Mouse (Mus musculus) urinary bladder, adult 18-20 months (tissue): ENCODE measurements around the gene Scoc.
A peak's percentile ranks its signal among the peaks of the same experiment; 100 is the strongest.
"Not testable (repeated sequence)": the region's sequence is repeated elsewhere in the genome, so short reads cannot be mapped to it uniquely, and the experiment has no call there.

Experiments used
- DNase-seq, 2 experiments: peaks; one replicate each; pipeline ENCODE4 v3.0.0; 2022; ENCODE audit warnings: low spot score in 2 of 2, mixed read lengths in 2 of 2

The Scoc gene

DNA sequence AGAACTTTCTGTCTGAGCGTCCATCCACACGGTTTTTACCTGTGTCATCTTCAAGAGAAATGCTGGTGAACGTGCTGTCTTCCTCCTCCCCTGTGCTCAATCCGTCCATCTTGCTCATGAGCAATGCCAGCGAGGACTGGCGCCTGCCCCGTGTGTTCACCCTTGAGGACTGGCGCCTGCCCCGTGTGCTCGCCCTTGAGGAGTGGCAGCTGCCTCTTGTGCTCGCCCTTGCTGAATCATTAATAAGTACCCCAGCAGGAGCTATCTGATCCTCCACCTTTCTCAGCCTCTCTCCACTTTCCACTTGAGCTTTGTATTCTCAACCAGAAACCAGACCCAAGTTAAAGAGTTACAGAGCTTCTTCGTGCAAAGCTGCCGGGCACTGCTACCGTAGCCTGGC is at the start of gene Scoc:
TSS of gene Scoc (minus strand) at position 170 of the 400 bp plus-strand sequence.
- no peak for DNase-seq

DNA sequence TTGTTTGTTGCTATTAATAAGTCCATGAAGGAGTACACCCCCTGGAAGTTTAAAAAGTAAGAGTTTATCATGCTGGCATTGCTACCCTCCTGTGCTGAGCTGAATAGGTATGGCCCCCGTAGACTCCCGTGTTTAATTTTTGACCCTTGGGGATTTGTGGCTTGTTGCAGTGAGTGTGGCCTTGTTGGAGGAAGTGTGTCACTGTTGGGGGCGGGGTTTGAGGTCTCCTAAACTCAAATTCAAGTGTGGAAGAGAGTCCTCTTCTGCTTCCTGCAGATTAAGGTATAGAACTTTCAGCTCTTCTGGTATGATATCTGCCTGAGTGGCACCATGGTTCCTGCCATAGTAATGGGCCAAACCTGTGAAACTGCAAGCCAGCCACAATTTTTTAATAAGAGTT is 1.4 kb upstream of the Scoc start:
- DNase-seq, result no peak

DNA sequence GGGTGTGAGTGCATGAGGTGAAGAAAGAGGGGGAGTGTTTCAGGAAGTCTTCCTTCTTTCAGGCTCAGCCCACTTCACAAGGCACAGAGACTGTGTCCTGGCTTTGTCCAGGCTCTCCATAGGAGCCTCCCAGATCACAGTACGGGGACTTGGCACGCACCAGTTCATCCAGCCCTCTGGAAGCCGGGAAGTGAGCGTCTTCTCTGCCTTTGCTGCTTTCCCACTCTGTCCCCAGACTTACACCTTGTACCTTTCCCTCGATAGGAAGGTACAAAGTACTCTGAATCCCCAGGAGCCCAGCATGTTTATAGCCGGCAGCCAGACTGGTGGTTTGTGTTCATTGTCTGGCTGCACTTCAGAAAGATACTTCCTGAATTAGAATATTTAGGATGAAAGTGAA is 1.1 kb downstream of the Scoc start:
- DNase-seq, result no peak

DNA sequence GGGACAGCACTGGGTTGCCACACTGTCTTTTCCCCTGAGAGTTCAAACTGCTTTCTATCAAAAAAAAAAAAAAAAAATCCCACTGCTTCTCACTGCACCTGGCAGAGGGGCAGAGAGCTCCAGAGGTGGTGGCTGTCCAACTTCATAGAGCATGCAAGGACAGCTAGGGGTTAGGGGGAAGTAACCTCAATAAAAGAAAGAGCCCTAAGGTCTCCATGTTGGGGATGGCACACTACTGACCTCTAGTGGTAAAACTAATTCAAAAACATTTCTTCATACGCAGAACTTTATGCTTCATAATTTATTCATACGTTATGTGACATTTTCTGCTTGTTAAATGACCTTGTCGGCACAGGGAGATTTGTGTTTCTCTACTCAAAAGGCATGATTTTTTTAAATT is 7.1 kb downstream of the Scoc start:
- no peak for DNase-seq

DNA sequence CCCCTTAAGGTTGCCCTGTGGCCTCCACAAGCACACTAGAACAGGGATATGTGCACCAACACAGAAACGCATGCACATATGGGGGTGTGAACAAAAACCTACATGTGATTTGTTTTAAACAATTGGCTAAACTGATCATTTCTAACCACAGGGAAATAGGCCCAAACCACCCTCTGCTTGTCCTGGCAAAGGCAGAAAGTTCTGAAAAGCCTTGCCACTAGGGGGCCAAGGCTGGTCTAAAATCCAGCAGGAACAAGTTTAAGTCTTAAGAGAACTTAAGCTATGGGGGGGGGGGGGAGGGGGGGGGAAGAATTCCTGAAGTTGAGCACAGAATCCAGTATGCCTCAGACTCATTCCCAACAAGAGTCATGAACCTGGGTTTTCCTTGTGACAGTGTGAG is 8.2 kb downstream of the Scoc start:
- DNase-seq, result no peak

DNA sequence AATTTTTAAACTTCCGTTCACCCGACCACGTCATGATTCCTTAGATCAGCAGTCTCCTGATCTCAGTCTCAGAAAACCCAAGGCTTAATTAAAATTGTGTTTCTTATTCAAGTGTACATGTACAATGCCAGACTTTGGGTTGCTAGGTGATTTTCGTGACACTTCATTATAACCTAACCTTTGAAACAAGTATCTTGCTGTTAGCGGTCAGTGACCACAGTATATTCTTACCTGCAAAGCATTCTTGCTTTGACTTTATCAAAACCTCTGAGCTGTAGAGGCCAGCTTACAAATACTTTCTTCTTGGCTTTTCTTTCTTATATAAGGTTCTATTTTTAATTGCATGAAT is 15.2 kb downstream of the Scoc start:
- DNase-seq, result no peak

DNA sequence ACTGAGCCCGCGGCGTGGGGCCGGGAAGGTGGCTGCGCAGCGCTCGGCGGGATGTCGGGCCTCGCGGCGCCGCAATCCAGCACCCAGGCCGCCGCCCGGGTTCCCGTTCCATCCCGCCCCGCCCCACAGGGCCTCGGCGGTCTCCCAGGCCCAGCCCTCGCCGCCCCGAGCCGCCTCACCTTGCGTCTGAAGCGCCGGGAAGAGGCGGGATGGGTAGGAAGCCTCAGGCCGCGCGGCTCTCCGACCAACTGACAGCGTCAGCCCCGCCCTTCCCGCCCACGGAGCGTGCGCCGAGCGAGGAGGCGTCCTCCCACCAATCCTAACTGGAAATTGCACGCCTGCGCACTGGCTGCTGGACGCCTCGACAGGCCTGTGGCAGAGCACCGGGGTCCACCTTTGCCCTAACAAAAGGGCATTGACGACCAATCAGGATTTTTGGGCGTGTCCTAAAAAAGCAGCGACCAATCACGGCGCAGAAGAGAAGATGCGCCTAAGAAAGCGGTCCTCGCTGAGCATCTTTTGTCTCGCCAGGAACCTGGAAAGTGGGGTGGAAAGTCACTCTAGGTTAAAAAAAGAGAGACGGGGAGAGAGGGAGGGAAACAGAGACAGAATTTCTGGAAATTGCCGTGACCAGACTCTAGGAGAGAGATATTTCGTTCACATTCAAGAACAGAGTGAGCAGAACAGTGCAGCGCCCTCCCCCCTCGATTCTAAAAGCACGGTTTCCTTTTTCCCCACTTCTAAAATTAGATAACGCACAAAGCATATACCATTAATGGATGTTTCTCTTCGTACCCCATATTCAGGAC is 15.7 kb downstream of the Scoc start:
- peak; percentile 86 to 97 for DNase-seq

DNA sequence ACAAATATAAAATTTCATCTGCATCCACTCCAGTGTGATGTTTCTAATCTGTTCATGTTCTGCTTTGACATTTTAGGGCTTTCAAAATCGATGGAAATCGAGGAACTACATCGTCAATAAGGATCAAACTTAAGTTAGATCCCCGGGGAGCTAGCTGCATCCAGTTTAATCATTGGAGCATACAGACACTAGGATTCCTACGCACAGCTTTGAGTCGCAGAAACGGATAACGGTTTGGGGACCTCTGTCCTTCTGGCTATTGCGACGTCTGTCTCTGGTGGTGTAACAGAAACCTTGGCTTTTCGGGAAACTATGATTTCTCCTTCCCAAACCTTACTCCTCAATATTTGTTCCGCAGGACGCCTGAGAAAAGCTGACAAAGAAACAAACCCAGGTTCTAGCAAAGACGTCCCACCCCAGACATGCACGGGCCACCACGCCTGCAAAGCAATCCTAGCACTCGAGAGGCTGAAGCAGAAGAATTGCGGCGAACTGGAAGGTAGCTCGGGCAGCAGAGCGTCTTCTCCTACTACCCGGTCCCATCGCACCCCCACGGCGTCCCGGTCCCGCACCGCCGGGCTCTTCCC is 16.4 kb downstream of the Scoc start:
- DNase-seq, result peak in 1 of 2 experiments; percentile 1

DNA sequence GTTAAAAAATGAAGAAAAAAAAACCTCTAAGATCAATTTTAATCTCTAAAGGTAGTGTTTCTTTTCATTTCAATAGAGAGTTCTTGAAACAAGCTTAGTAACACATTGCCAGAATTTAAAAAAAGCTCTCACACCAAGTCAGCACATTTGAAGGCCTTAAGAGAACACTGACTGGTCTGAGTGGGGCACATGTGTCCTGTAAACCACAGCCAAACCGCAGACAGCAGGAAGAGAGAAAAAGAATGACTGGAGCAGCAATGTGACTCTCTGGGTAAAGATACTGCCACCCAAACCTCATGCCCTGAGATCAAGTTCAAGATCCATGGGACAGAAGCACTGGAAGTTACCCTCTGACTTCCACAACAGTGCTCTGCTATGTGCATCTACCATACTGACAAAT is 21.1 kb downstream of the Scoc start:
- DNase-seq, result no peak

DNA sequence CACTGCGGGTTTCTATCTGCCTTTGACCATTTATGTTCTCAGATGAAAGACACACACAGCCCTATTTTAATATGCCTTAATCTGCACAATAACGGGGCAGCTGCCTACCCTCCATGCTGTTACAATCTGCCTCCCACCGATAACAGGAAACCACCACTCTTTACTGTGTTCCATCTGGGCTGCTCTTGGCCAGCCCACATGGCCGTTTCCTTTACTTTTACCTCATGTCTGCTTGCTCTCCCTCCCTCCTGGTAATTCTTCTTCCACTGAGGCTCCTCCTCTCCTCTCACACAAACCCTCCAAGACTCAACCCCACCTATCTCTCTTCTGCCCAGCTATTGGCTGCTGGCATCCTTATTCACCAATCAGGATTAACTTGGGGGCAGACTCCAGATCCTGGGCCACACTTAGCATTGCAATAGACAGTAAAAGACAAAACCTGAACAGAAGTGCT is 29.1 kb downstream of the Scoc start:
- DNase-seq, result no peak

DNA sequence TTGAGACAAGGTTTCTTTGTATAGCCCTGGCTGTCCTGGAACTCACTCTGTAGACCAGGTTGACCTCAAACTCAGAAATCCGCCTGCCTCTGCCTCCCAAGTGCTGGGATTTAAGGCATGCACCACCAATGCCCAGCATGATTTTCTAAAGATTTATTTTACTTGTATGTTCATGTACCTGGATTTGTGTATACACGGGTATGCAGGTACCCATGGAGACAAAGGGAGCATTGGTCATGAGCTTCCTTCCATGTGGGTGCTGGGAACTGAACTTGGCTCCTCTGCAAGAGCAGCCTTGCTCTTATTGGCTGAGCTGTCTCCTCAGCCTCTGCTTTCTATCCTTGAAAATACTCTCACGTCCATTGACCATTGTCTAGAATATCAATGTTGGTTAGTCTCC is 29.6 kb downstream of the Scoc start:
- DNase-seq, result not testable (repeated sequence)

DNA sequence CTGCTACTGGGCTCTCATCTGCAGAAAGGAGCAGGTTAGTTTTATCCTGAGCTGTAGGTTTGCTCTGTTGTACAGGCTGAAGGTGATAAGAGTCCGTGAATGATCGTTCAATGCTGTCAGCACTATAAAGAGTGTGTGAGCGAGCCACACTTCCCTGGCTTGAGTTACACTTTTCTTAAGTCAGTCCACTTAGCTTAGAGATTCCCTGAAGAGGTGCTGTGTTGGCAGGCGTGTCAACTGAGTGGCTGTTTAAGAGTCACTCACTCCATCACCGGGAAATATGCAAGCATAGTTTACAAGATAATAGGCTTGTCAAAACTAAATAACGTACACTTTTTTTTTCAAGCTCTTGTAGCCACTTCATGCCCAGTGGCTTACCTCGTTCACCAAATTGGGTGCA is 31.2 kb downstream of the Scoc start:
- no peak for DNase-seq

DNA sequence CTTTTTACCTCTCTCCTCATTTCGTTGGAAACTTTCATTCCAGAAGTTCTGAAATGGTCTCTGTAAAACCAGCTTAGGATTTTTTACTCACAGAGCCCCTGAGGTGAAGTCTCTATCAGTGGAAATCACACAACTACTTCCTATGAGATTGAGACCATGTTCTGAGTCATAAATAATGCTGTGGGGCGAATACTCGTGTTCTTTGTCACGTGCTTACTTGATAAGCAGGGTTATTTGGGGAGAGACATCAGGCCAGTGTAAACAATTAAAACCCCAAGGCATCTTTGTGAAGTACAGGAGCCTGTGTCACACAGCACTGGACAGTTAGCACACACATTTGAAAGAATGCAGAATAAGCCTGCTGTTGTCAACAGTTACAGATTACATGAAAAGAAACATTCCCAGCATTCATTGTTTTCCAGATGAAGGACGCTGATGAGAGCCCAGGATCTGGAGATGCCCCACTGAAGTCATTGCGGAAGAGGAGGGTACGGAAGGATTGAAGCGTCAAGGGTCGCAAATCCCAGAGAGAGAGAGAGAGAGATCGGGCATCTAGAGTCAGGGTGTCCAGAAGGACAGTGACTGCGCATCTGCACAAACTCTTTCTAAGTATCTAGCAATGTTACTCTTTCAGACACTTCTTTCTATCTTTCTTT is 32.0 kb downstream of the Scoc start:
- no peak for DNase-seq

DNA sequence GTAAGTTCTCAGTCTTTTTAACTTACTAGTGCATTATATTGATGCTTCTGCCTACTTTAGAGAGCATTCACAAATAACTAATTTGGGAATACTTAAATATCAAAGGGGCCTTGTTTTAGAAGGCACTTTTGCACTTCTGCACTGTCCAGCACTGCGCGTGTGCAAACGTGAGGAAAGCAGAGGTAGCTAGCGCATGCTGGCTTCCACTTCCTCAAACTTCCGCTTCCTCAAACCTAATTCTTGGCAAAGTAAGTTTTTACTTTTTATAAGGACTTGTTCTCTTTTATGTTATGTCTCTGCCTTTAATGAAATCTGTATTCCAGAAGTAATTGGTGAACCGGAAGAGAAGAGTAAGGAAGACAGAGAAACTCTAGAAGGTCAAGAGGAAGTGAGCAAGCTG is 33.0 kb downstream of the Scoc start:
- no peak for DNase-seq

DNA sequence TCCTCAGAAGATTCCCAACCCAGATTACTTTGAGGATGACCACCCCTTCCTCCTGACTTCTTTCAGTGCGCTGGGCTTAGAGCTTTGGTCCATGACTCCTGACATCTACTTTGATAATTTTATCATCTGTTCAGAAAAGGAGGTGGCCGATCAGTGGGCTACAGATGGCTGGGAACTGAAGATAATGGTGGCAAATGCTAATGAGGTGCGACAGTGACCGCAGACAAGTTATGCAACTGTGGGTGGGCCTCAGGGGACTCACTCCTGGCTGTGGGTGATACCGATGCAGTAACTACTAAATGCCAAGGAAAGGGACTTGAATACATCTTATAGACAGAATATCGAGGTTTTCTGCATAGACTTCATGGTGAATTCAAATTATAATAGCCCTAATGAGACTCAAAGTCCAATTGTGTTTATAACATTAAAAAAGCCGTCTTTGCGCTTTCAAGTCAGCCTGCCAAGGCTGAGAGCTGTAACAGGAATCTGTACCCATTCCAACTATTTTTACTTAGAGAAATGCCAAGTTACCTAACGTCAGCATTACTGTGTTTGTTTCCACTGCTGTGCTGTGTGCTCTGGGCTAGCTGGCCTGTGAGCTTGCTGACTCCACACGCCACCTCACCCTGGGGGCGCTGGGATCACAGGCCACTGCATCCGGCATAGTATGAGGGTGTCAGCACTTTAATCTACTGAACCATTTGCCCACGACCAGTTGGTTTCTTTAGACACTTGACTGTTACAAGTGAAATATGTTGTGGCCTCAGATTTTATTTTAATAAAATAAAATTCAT is 35.0 kb downstream of the Scoc start:
- DNase-seq, result no peak

DNA sequence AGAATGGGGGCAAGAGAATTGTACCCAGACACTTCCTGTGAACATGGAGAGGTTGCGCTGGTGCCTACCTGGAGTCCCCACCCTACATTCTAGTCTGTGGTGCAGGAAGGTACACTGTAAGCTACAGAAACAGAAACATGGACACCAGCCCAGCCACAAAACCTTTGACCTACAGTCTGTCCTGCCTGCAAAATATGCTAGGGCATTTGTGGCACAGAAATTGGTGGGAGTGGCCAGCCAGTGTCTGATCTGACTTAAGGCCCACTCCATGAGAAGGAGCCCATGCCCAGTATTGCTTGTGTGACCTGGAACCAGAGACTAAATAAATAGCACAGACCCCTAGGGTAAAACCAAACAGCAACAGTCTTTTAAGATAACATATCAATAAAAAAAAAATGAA is 36.8 kb downstream of the Scoc start:
- no peak for DNase-seq

DNA sequence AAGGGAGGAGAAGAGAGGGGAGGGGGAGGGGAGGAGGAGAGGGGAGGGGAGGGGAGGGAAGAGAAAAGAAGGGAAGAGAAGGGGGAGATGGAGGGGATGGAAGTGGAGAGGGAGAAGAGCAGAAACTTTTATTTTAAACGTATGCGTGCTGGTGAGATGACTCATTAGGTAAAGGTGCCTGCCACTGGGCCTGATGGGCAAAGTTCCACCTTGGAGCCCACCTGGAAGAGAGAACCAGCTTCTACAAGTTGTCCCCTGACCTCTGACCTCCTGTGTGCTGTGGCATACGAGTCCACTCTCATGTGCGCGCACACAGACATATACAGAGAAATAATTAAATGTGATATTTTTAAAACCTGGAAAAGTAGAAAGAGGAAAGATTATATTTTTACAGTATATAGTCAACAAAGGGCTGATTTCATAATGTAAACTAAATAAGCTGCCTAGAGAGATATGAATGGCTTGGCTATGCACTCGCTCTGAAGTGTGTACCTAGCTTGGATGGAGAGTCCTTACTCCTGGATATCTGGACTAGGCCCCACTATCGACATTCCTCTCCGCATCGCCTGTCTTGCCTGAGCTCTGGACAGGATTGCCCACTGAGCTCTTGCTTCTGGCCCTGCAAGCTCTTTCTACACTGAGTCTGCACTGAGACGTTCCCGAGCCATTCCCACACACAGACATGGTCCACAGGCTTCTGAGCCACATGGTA is 39.2 kb downstream of the Scoc start:
- DNase-seq, result no peak

DNA sequence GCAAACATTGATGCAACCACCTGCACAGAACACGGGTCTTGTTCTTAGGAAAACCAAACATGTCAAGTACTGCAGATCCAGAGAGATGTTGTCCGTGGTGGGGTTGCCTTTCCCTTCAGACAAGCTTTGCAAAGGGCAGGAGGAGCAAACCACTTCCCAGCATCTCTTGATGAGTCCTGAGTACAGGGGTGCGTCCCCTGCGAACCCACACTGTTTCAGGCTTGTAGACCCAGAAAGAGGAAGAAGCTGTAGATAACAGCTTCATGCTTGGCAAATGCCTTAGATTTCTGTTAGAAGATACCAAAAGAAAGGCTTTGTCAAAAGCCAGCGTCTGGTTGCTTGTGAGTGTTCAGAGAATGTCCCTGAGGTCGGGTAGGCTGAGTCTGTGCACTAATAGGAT is 40.2 kb downstream of the Scoc start:
- no peak for DNase-seq

DNA sequence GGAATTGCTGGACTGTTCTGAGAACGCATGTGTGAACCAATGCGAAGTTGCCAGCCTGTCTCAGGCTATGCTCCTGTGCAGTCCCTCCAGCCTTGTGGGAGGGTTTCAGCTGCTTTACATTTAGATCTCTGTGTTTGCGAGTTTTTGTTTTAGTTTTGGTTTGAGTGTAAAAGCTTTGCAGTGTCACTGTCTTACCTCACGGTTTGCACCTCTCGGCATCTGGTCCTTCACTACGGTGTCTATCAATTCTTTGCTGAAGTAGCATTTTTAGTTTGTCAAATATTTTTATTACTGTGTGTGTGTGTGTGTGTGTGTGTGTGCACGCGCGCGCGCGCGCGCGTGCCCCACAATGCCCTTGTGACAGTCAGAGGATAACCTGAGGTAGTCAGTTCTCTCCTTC is 41.3 kb downstream of the Scoc start:
- no peak for DNase-seq

DNA sequence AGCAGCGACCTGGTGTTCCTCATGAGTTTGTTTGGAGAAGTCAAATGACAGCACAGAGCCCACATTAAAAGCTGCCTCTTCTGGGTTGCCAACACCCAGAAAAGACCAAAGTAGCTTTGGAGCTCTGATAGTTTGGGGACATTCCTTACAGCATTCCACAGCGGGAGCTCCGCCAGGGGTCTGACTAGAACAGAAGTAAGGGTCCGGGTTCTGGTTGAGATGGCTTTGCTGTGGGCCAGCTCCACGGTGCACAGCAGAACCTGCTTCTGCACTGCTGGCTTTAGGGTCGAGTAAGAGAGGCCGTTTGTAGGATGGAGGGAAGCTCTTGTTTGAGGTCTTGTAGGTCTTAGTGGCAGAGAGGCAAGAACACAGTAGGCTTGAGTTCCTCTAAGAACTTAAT is 49.7 kb downstream of the Scoc start:
- DNase-seq, result no peak

DNA sequence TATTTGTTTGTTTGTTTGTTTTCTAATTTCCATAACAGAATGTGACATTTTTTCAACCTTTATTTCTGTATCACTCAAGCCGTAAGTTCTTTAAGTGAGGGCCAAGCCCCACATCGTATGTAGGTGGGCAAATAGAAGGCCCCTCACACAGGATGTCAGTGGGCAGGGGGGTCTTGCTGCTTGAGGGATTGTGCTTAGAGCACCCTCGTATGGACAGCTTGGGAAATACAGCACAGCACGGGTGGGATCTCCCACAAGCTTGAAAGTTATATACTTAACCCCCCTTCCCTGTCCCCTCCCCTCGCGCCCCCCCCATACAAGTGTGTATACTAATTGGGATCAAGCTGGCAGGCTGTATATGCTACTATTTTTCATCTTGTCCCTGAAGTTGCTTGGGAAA is 51.4 kb downstream of the Scoc start:
- no peak for DNase-seq

DNA sequence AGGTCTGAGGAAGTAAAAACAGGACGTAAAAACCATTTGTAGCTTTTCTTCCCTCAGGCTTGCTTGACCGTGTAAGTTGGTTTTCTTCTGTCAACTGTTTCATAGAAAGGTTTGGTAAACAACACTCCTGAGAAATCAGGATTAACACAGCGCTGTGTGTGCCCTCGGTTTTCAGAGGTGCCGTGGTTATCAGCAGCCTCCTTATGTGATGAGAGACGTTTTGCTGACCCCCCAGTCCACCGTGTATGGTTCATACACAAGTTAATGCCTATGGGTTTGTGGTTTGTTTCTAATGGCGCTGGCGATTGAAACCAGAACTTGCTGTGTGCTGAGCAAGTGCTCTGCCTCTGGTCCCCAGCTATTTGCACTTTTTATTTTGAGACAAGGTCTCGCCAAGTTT is 52.6 kb downstream of the Scoc start:
- DNase-seq, result no peak
